ENCODE assay signal across 12 mouse cellular contexts in genomic region chr17:45836253-45836652, GRCm38 (mm10).
A peak's percentile ranks its signal among the peaks of the same experiment; 100 is the strongest.
DNase-seq lines count a peak whose midpoint lies in the region; ATAC-seq and TF ChIP-seq lines count a peak whose summit lies in the region.
"Had no signal": no experiment of that assay in that cellular context is flagged by ENCODE, and none has a peak within 500 bp of the region (broad histone marks: within the 10 kb centered on the region; RNA-seq: fewer than 3 reads in every experiment).

No protein-coding gene starts in this region.

- no peak overlapping the region for H3K9ac ChIP-seq in lung, embryonic 14.5 days
- no peak overlapping the region for H3K9ac ChIP-seq in intestine, embryonic 15.5 days
- no peak overlapping the region for H3K9ac ChIP-seq in limb, embryonic 12.5 days (replicated peaks)
- H3K9ac ChIP-seq: limb, embryonic 15.5 days; neural tube, embryonic 12.5 days had no signal

- no peak for TF ChIP-seq POLR2A in lung, adult 2 months (IDR thresholded peaks at IDR 0.05; ENCODE audit: borderline replicate concordance, extremely low read depth, low read depth, low read length)

- H3K4me2 ChIP-seq in lung, embryonic 14.5 days: no peak overlapping the region
- no peak overlapping the region for H3K4me2 ChIP-seq in intestine, embryonic 15.5 days (replicated peaks)
- no peak overlapping the region for H3K4me2 ChIP-seq in limb, embryonic 12.5 days
- H3K4me2 ChIP-seq: limb, embryonic 15.5 days; neural tube, embryonic 12.5 days had no signal

- peak; percentile 68; the same call in 1 of the 2 replicates for ATAC-seq in lung, embryonic 14.5 days (ENCODE audit: insufficient read depth)
- ATAC-seq in intestine, embryonic 15.5 days: peak; percentile 62
- no peak for ATAC-seq in limb, embryonic 12.5 days (ENCODE audit: insufficient number of reproducible peaks, insufficient read depth, low FRiP score, low TSS enrichment, low read depth)

- no peaks in the 10 kb centered on the region for H3K27me3 ChIP-seq in lung, embryonic 14.5 days (ENCODE audit: insufficient read depth, low read length)
- no peaks in the 10 kb centered on the region for H3K27me3 ChIP-seq in intestine, embryonic 15.5 days (replicated peaks)
- H3K27me3 ChIP-seq in limb, embryonic 12.5 days: no peaks in the 10 kb centered on the region
- H3K27me3 ChIP-seq: limb, embryonic 15.5 days; neural tube, embryonic 12.5 days had no signal

- no peaks in the 10 kb centered on the region for H3K36me3 ChIP-seq in lung, embryonic 14.5 days (ENCODE audit: insufficient read depth)
- H3K36me3 ChIP-seq in intestine, embryonic 15.5 days: no peaks in the 10 kb centered on the region
- no peaks in the 10 kb centered on the region for H3K36me3 ChIP-seq in limb, embryonic 12.5 days
- H3K36me3 ChIP-seq: limb, embryonic 15.5 days; neural tube, embryonic 12.5 days had no signal

- TF ChIP-seq CTCF in lung, embryonic 14.5 days (IDR thresholded peaks at IDR 0.05; ENCODE audit: low read depth): no peak
- no peak for TF ChIP-seq CTCF in lung, adult 2 months (IDR thresholded peaks at IDR 0.05; ENCODE audit: insufficient read depth, low read length)

- peak overlapping the region; percentile 52; the same call in 1 of the 2 replicates for H3K27ac ChIP-seq in lung, embryonic 14.5 days (ENCODE audit: low read depth)
- H3K27ac ChIP-seq in intestine, embryonic 15.5 days: 0 out of 2 replicates have a peak overlapping the region, but pooled peaks have one; percentile 6
- H3K27ac ChIP-seq in limb, embryonic 12.5 days: 0 out of 2 replicates have a peak overlapping the region, but pooled peaks have one; percentile 12
- H3K27ac ChIP-seq: limb, embryonic 15.5 days; neural tube, embryonic 12.5 days had no signal

- no peak overlapping the region for H3K4me3 ChIP-seq in lung, embryonic 14.5 days (ENCODE audit: low read depth, low read length)
- no peak overlapping the region for H3K4me3 ChIP-seq in lung, adult 2 months (replicated peaks; ENCODE audit: extremely low read depth, low read depth, low read length)
- H3K4me3 ChIP-seq in intestine, embryonic 15.5 days (replicated peaks): no peak overlapping the region
- no peak overlapping the region for H3K4me3 ChIP-seq in limb, embryonic 12.5 days (replicated peaks)
- H3K4me3 ChIP-seq: limb, embryonic 15.5 days; neural tube, embryonic 12.5 days had no signal

- peak; percentile 26 for DNase-seq in adrenal gland, postnatal 10 days
- no peak for DNase-seq in adrenal gland, postnatal 14 days
- DNase-seq in lung, embryonic 14.5 days: peak; percentile 84
- DNase-seq in lung, adult 2 months: no peak
- DNase-seq in heart, postnatal 36 days: no peak
- no peak for DNase-seq in embryo, embryonic 10.5 days (ENCODE audit: low spot score)
- DNase-seq: adrenal gland, adult 2 months; right cerebral cortex, postnatal 25 days had no signal

- peaks cover 11% of the 10 kb centered on the region for H3K4me1 ChIP-seq in lung, embryonic 14.5 days (ENCODE audit: insufficient read depth)
- H3K4me1 ChIP-seq in lung, adult 2 months (ENCODE audit: control insufficient read depth, insufficient read depth, low read length): no peaks in the 10 kb centered on the region
- peaks cover 15% of the 10 kb centered on the region for H3K4me1 ChIP-seq in intestine, embryonic 15.5 days (replicated peaks)
- peaks cover 8% of the 10 kb centered on the region; the same call in 1 of the 2 replicates for H3K4me1 ChIP-seq in limb, embryonic 12.5 days (replicated peaks)

- intact Hi-C loops in heart, postnatal 36 days (cut with DNase I): no loop called here

- WGBS in lung, embryonic 14.5 days: 39% methylated on average over 7 of the region's 7 CpGs
- 50% methylated on average over 7 of the region's 7 CpGs for WGBS in lung, adult 2 months
- WGBS in intestine, embryonic 15.5 days: 48% methylated on average over 7 of the region's 7 CpGs
- WGBS in limb, embryonic 12.5 days: 67% methylated on average over 7 of the region's 7 CpGs

- H3K9me3 ChIP-seq in lung, embryonic 14.5 days (ENCODE audit: low read depth, low read length): no peaks in the 10 kb centered on the region
- H3K9me3 ChIP-seq in intestine, embryonic 15.5 days: no peaks in the 10 kb centered on the region
- 0 out of 2 replicates have a peak, but pooled peaks cover 6% of the 10 kb centered on the region for H3K9me3 ChIP-seq in limb, embryonic 12.5 days
- H3K9me3 ChIP-seq: limb, embryonic 15.5 days; neural tube, embryonic 12.5 days had no signal

Comparison
In these comparisons a context has a peak if more than half of its experiments do, and no peak if none do; other contexts are left out.
1. DNase-seq: peak in adrenal gland, postnatal 10 days (single experiment) and lung, embryonic 14.5 days (single experiment); none in adrenal gland, postnatal 14 days (single experiment), lung, adult 2 months (single experiment), heart, postnatal 36 days (0 of 2) and embryo, embryonic 10.5 days (single experiment).
2. Peak in every context shown above with its lines, with median percentiles within 50 percentile points of each other: H3K27ac ChIP-seq.